Comparison of ENCODE assay signal across 10 mouse cellular contexts in the genomic region with DNA sequence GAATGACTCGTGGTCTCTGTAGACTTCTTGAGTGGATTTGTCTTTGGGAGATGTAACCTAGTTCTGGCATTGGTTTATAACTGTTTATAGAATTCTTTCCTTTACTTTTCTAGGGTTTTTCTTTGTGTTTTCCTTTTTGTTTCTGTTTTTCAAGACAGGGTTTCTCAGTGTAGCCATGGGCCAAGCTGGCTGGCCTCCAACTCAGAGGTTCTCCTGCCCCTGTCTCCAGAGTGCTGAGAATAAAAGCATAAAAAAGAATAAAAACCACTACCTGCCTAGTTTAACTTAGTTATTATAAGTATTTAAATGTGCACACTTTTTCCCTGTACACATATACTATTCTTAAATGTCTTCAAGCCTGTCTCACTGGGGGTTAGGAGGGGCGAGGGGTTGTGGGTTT. TPM values are rescaled to one million over a fixed set of nuclear protein-coding genes. Genes with fewer than 3 reads are reported as not detected.
DNase-seq lines count a peak whose midpoint lies in the region; ATAC-seq and TF ChIP-seq lines count a peak whose summit lies in the region.
"Had no signal": no experiment of that assay in that cellular context is flagged by ENCODE, and none has a peak within 500 bp of the region (broad histone marks: within the 10 kb centered on the region; RNA-seq: fewer than 3 reads in every experiment).

No protein-coding gene starts in this region.

- intact Hi-C loops in heart, postnatal 14 days (cut with DNase I): no loop called here

- no peak for ATAC-seq in heart, embryonic 15.5 days (replicated peaks; ENCODE audit: insufficient number of reproducible peaks, insufficient read depth, low FRiP score, low read depth)
- no peak for ATAC-seq in forebrain, postnatal 0 days
- no peak for ATAC-seq in liver, embryonic 15.5 days (ENCODE audit: insufficient read depth)

- DNase-seq in heart, postnatal 14 days: no peak
- DNase-seq in NIH3T3 (ENCODE audit: low read depth): peak; percentile 25
- DNase-seq in forebrain, postnatal 0 days: no peak
- DNase-seq in Muller cell, postnatal 12 days (ENCODE audit: inconsistent ontology term): no peak
- DNase-seq in right cerebral cortex, adult 2 months (ENCODE audit: low spot score in 2 of 2): no peak
- DNase-seq in gastrocnemius, postnatal 4 days (ENCODE audit: low spot score in 2 of 2): no peak
- DNase-seq: adrenal gland, postnatal 25 days; right cerebral cortex, postnatal 4 days had no signal

- 83% methylated on average over 2 of the region's 2 CpGs for WGBS in heart, embryonic 15.5 days
- WGBS in forebrain, postnatal 0 days: 90% methylated on average over 2 of the region's 2 CpGs
- WGBS in liver, embryonic 15.5 days (ENCODE audit: insufficient replicate concordance): 65% methylated on average over 2 of the region's 2 CpGs

- peaks cover 30% of the 10 kb centered on the region for H3K4me1 ChIP-seq in heart, embryonic 15.5 days (replicated peaks)
- peaks cover 8% of the 10 kb centered on the region; the same call in 1 of the 2 replicates for H3K4me1 ChIP-seq in forebrain, postnatal 0 days (ENCODE audit: insufficient read depth)
- H3K4me1 ChIP-seq in liver, embryonic 15.5 days (replicated peaks): peaks cover 39% of the 10 kb centered on the region

- H3K9ac ChIP-seq in heart, embryonic 15.5 days: no peak overlapping the region
- 0 out of 2 replicates have a peak overlapping the region, but pooled peaks have one; percentile 10 for H3K9ac ChIP-seq in forebrain, postnatal 0 days
- peak overlapping the region; percentile 77 for H3K9ac ChIP-seq in liver, embryonic 15.5 days

- H3K4me2 ChIP-seq in heart, embryonic 15.5 days: peak overlapping the region; percentile 77
- no peak overlapping the region for H3K4me2 ChIP-seq in forebrain, postnatal 0 days (ENCODE audit: low read depth)
- H3K4me2 ChIP-seq in liver, embryonic 15.5 days: peak overlapping the region; percentile 87

- H3K27me3 ChIP-seq in heart, embryonic 15.5 days: no peaks in the 10 kb centered on the region
- no peaks in the 10 kb centered on the region for H3K27me3 ChIP-seq in forebrain, postnatal 0 days (ENCODE audit: insufficient read depth, low read length)
- H3K27me3 ChIP-seq in liver, embryonic 15.5 days: no peaks in the 10 kb centered on the region

- H3K27ac ChIP-seq in heart, embryonic 15.5 days: no peak overlapping the region
- H3K27ac ChIP-seq in forebrain, postnatal 0 days (ENCODE audit: low read depth, low read length): no peak overlapping the region
- no peak overlapping the region for H3K27ac ChIP-seq in liver, embryonic 15.5 days (replicated peaks)

- H3K36me3 ChIP-seq in heart, embryonic 15.5 days: peaks cover 40% of the 10 kb centered on the region
- H3K36me3 ChIP-seq in forebrain, postnatal 0 days (ENCODE audit: insufficient read depth): peaks cover 34% of the 10 kb centered on the region
- peaks cover 54% of the 10 kb centered on the region for H3K36me3 ChIP-seq in liver, embryonic 15.5 days (replicated peaks)

- no peaks in the 10 kb centered on the region for H3K9me3 ChIP-seq in heart, embryonic 15.5 days (replicated peaks)
- no peaks in the 10 kb centered on the region for H3K9me3 ChIP-seq in forebrain, postnatal 0 days (ENCODE audit: low read length)
- H3K9me3 ChIP-seq in liver, embryonic 15.5 days (replicated peaks): no peaks in the 10 kb centered on the region

- TF ChIP-seq CTCF in forebrain, postnatal 0 days (IDR thresholded peaks at IDR 0.05; ENCODE audit: low read depth): no peak

- 0 out of 2 replicates have a peak overlapping the region, but pooled peaks have one; percentile 80 for H3K4me3 ChIP-seq in heart, embryonic 15.5 days
- no peak overlapping the region for H3K4me3 ChIP-seq in forebrain, postnatal 0 days (ENCODE audit: low read depth, low read length)
- peak overlapping the region; percentile 74 for H3K4me3 ChIP-seq in liver, embryonic 15.5 days (replicated peaks)

RNA-seq across cellular contexts. Expression of a gene that starts 1.7 kb away (rescaled TPM):
- 11.5 and 13.4 TPM in 2 replicates for polyA plus RNA-seq in heart, embryonic 15.5 days (2015; fragmentation: Nextera tagmentation; extraction: Ambion mirVana)
- 10 to 100 TPM in 1 of 2 experiments, 1 to 10 TPM in 1; 9.7 to 10.7 TPM for total RNA-seq in heart, postnatal 14 days (2021)
- total RNA-seq in forebrain, postnatal 0 days (2014; rRNA removed): 17.2 and 20.2 TPM in 2 replicates
- 9.6 and 13.3 TPM in 2 replicates for polyA plus RNA-seq in forebrain, postnatal 0 days (2015; fragmentation: Nextera tagmentation; extraction: Ambion mirVana)
- 9.1 and 9.3 TPM in 2 replicates for polyA plus RNA-seq in liver, embryonic 15.5 days (2015; fragmentation: Nextera tagmentation; extraction: Ambion mirVana)
- total RNA-seq in gastrocnemius, postnatal 4 days (2021): 10 to 100 TPM; 14.0 to 15.0 TPM

RNA-seq across cellular contexts. Expression of a gene that starts 1.9 kb away (rescaled TPM):
- 79.3 and 82.0 TPM in 2 replicates for polyA plus RNA-seq in heart, embryonic 15.5 days (2015; fragmentation: Nextera tagmentation; extraction: Ambion mirVana)
- total RNA-seq in heart, postnatal 14 days (2021): 10 to 100 TPM; 42.3 to 44.4 TPM
- total RNA-seq in forebrain, postnatal 0 days (2014; rRNA removed): 51.1 and 79.4 TPM in 2 replicates
- polyA plus RNA-seq in forebrain, postnatal 0 days (2015; fragmentation: Nextera tagmentation; extraction: Ambion mirVana): 81.7 and 85.1 TPM in 2 replicates
- polyA plus RNA-seq in liver, embryonic 15.5 days (2015; fragmentation: Nextera tagmentation; extraction: Ambion mirVana): 53.5 and 57.4 TPM in 2 replicates
- total RNA-seq in gastrocnemius, postnatal 4 days (2021): 10 to 100 TPM; 71.3 to 78.6 TPM

RNA-seq across cellular contexts. Expression of a gene that starts 24.7 kb away (rescaled TPM):
- not detected in 2 replicates for polyA plus RNA-seq in heart, embryonic 15.5 days (2015; fragmentation: Nextera tagmentation; extraction: Ambion mirVana)
- total RNA-seq in heart, postnatal 14 days (2021): not detected
- total RNA-seq in forebrain, postnatal 0 days (2014; rRNA removed): 1.3 TPM in 1 of 2 replicates, not detected in the other
- polyA plus RNA-seq in forebrain, postnatal 0 days (2015; fragmentation: Nextera tagmentation; extraction: Ambion mirVana): 0.31 and 0.43 TPM in 2 replicates
- not detected in 2 replicates for polyA plus RNA-seq in liver, embryonic 15.5 days (2015; fragmentation: Nextera tagmentation; extraction: Ambion mirVana)
- not detected for total RNA-seq in gastrocnemius, postnatal 4 days (2021)
- total RNA-seq: adrenal gland, postnatal 25 days had no signal

RNA-seq across cellular contexts. Expression of a gene that starts 49.8 kb away (rescaled TPM):
- 34.9 and 41.0 TPM in 2 replicates for polyA plus RNA-seq in heart, embryonic 15.5 days (2015; fragmentation: Nextera tagmentation; extraction: Ambion mirVana)
- 10 to 100 TPM; 25.9 to 28.5 TPM for total RNA-seq in heart, postnatal 14 days (2021)
- 15.2 and 16.2 TPM in 2 replicates for total RNA-seq in forebrain, postnatal 0 days (2014; rRNA removed)
- polyA plus RNA-seq in forebrain, postnatal 0 days (2015; fragmentation: Nextera tagmentation; extraction: Ambion mirVana): 30.4 and 39.9 TPM in 2 replicates
- 51.4 and 57.0 TPM in 2 replicates for polyA plus RNA-seq in liver, embryonic 15.5 days (2015; fragmentation: Nextera tagmentation; extraction: Ambion mirVana)
- total RNA-seq in gastrocnemius, postnatal 4 days (2021): 10 to 100 TPM; 17.7 to 18.8 TPM

RNA-seq across cellular contexts. Expression of a gene that starts 50.0 kb away (rescaled TPM):
- polyA plus RNA-seq in heart, embryonic 15.5 days (2015; fragmentation: Nextera tagmentation; extraction: Ambion mirVana): 15.2 and 19.6 TPM in 2 replicates
- total RNA-seq in heart, postnatal 14 days (2021): 10 to 100 TPM; 19.5 to 23.6 TPM
- total RNA-seq in forebrain, postnatal 0 days (2014; rRNA removed): 34.0 and 43.3 TPM in 2 replicates
- polyA plus RNA-seq in forebrain, postnatal 0 days (2015; fragmentation: Nextera tagmentation; extraction: Ambion mirVana): 14.3 and 19.1 TPM in 2 replicates
- polyA plus RNA-seq in liver, embryonic 15.5 days (2015; fragmentation: Nextera tagmentation; extraction: Ambion mirVana): 14.1 and 15.6 TPM in 2 replicates
- total RNA-seq in gastrocnemius, postnatal 4 days (2021): 10 to 100 TPM; 26.7 to 28.5 TPM
